Mouse (Mus musculus): ENCODE results near the gene Tle6.
A peak's percentile ranks its signal among the peaks of the same experiment; 100 is the strongest.

Gene Tle6

DNA sequence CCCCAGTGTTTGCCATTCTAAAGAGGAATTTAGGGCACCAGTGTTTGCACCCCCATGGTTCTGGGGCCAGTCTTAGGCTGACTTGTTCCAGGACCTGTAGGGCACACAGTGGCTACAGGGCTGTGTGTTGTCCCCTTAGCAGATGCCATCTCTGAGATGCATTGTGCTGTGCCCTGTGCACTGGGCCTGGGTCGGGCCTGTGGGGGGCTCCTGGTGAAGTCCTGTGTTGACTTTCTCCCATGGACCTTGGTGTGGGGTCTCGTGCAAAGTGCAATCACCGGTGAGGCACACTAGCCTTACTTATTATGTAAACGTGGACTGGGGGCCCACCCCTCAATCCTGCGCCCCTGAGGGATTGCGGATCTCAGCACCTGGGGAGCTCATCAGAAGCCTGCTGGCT lies 38.5 kb downstream of the Tle6 start:
- no peak for DNase-seq (ENCODE audit: low spot score)

DNA sequence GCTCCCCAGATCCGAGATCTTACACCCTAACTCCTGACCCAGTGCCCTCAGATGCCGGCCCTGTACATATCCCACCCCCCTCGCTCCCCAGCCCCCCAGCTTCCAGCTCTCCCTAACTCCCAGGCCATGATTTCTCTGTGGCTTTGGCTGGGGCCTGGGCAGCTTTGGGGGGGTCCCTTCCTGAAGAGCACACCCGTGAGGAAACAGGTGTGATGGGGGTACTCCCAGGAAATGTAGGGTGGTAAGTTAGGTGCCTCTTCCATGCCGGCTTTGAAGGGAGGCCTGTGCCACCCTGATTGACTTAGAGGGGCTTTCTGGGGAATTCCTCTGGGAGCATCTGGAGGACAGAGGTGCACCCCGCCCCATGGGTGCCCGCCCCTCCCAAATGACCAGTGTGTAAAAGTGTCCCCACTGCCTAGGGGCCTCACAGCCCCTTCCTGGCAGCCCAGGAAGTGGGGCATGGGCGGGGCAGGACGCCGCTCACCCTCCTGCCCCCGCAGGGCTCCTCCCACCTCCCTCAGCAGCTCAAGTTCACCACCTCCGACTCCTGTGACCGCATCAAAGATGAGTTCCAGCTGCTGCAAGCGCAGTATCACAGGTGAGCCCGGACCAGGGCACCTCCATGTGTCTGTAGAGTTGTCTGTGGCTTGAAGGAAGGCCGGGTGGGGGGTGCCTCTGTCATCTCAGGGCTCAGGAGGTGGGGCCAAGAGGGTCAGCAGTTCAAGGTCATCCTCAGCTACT lies 40.0 kb downstream of the Tle6 start:
- peak; percentile 43 for DNase-seq (ENCODE audit: low spot score)

DNA sequence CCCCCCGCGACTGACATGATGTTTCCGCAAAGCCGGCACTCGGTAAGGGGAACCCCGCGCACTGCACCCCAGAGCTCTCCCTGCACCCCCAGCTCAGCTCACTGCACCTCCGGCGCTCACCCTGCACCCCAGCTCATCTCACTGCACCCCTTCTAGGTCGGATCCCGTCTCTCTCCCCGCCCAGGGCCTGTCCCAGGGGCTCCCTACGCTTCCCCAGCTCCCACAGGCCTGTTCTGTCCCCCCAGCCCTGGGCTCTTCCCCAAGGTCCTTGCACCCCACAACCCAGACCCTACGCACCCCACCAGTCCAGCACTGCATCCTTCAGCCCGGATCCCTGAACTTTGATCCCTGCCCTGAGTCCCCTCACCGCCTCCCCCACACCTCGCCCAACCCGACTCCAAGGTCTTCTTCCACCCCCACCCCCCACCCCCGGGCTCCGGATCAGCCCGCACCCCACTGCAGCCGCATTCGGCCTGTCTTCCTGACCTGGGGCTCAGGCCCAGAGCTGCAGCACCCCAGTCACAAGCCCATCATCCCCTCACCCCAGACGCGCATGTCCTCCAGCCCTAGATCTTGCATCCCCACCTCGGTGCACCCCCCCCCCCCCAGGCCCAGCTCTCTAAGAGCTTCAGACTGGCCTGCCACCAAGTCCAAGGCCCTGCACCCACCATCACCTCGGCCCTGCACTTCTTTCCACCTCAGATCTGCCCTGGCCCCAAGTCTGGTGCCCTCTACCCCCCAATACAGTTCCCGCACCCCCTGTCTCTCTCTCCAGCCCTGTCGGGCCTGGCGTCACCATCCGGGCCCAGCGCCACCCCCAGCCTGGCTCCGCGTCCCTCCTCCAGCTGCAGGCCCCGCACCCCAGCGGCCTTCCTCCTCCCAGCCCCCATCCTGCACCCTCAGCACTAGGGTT lies 41.0 kb downstream of the Tle6 start:
- peak; percentile 29 for DNase-seq (ENCODE audit: low spot score)

DNA sequence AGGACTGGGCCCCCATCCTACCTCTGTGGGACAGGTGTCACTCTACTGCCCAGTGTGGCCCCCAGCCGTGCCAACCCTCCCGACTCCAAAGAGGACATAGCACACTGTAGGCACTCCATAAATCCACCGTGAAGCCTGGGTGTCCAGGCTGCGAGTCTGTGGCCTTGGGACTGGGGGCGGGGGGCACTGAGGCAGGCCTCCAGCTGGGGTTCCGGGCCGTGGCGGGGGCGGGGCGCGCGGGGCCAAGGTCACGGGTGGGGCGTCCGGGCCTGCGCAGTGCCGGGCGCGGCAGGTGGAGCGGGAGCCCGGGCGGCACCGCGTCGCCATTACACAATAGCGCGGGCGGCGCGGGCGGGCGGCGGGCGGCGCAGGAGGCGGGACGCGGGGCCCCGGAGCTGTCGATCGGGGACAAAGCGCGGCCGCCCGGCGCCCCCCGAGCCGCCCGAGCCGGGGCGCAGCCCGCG lies 41.7 kb downstream of the Tle6 start, which contains the start of gene Aes:
Aes (plus strand) TSS at position 326 of the 464 bp plus-strand sequence.
- DNase-seq (ENCODE audit: low spot score) = peak; percentile 78

DNA sequence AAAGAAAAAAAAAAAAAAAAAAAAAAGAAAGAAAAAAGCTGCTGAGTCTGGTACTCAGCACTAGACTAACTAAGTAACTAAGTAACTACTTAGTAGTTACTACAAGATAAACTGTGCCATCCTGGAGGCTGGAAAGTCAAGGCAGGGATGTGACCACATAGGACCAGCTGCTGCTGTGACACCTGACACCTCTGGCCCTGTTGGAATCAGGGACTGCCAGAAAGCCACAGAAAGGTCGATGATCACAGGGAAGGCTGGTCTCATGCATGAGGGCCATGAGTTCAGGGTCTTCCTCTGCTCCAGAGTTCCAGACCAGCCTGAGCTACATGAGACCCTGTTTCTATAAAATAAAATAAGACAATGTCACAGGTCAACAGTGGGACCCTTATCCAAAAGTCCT lies 43.4 kb downstream of the Tle6 start:
- DNase-seq (ENCODE audit: low spot score) = no peak

DNA sequence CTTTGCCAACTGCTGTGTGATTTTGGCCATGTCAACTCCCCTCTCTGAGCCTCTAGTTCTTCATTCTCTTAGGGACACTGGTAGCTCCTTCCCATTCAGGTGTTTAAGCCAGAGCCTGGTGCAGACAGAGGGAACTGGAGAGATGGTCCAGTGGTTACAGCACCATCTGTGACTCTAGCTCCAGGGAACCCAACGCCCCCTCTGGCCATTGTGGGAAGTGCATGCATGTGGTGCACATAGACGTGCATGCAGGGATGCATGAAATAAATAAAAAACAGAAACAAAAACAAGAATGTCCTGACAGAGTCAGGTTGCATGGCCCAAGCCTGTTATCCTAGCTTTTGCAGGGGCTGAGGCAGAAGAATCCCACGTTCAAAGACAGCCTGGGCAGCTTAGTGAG lies 44.6 kb downstream of the Tle6 start:
- DNase-seq (ENCODE audit: low spot score) = peak; percentile 16

DNA sequence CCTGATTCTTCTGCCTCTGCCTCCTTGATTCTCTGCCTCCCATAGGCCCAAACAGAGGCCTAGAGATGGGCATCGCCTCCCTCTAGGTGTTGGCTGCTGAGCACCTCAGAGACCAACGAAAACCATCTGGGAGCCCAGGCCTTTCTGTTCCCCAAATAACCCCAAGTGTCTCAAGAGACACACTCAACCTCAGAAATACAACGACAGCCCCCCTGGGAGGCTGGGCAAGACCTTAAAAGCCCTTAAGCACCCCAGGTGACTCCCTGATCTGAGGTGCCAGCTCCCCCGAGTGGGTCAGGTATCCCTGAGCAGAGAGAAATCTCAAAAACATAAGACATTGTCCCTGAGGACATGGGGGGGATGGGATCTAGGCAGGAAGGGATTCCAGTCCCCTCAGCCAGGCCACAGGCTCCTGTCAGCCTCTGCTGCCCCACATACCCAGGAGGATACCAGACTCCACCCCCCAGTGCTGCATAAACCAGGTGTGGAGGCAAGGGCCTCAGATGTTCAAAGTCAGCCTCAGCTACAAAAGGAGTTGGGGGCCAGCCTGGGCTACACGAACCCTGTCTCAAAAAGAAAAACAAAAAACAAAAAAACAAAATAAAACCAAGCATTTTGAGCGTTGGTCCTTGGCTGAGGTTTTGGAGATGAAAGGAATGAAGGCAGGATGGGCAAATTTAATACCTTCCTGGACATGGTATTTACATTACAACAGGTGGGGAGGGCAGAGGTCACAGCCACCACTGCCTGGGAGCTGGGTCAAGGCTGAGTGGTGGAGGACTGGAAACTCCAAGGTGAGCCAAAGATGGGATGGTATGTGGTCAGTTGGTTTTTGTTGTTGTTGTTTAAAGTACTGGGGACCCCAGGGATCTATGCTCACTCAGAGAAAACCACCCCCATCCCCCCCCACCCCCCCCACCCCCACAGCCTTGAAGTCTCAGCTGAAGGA lies 46.8 kb downstream of the Tle6 start:
- no peak for DNase-seq (ENCODE audit: low spot score)

DNA sequence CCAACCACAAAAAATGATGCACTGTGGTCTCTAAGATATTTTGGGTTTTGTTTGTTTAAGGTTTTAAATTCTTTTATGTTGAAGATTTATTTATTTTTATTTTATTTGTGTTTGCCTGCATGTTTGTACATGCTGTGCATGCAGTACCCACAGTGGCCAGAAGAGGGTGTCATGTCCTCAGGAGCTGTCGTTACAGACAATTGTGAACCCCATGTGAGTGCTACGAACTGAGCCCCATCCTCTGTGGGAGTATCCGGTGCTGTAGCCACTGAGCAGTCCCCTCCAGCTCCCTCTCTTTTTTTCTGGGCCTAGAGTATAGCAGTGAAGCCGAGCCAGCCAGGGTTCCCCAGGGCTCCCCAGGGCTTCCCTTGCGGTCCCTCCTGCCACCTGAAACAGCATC lies 47.6 kb downstream of the Tle6 start:
- peak; percentile 67 for DNase-seq (ENCODE audit: low spot score)

DNA sequence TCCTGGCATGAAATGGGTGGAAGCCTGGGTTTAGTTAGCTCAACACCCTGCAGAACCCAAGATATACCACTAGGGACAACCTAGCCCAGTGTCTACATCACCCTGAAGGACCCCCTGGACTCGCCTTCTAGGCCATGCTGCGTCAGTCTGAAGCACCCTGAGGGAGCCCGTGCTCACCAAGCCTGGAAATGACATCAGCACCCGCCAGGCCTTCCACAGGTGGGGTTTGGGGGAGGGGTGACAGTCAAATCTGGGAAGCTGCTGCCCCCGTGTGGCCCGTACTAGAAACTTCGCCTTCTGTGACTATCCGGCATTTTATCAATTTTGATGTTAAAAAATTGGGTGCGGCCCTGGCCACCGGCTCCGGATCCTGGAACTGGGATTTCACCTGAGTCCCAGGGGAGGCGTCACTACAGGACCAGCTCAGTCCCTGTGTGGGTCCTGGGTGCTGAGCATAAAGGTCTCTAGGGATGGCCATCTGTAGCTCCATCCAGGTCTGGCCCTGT lies 49.2 kb downstream of the Tle6 start:
- DNase-seq (ENCODE audit: low spot score) = peak; percentile 85

DNA sequence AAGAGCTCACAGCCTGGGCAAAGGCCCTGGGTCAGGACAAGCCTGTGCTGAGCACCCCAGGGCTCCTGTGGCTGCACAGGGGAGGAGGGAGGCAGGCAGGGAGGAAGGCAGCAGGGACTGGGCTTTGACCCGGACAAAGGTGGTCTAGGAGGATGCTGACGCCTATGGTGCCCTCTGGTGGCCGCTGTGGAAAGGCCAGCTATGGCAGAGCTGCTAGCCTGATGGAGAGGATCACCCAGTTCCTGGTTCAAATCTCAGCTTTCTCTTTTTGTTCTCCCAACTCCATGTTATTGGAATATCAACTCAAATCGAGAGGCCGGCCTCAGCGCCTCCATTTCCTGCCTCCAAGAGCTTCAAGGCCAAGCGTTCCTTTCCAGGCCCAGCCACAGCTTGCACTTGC lies 50.6 kb downstream of the Tle6 start:
- DNase-seq (ENCODE audit: low spot score) = peak; percentile 64

DNA sequence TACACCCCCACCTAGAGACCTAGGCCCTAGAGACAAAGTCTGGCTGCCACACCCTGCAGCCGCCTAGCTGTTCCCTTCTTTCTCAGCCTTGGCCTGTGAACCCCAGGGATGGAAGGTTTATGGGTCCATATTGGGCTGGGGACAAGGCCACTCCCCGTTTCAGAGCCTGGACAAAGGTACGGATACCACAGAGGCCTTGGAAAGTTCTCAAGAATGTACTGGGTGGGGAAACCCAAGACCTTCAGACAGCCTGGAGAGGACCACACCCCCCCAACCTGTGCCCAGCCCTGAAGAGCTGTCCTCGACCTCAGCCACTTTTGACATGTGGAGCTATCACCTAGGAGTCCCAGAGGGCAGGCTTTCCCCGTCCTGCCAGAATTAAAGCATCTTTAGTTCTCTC lies 51.9 kb downstream of the Tle6 start:
- no peak for DNase-seq (ENCODE audit: low spot score)

DNA sequence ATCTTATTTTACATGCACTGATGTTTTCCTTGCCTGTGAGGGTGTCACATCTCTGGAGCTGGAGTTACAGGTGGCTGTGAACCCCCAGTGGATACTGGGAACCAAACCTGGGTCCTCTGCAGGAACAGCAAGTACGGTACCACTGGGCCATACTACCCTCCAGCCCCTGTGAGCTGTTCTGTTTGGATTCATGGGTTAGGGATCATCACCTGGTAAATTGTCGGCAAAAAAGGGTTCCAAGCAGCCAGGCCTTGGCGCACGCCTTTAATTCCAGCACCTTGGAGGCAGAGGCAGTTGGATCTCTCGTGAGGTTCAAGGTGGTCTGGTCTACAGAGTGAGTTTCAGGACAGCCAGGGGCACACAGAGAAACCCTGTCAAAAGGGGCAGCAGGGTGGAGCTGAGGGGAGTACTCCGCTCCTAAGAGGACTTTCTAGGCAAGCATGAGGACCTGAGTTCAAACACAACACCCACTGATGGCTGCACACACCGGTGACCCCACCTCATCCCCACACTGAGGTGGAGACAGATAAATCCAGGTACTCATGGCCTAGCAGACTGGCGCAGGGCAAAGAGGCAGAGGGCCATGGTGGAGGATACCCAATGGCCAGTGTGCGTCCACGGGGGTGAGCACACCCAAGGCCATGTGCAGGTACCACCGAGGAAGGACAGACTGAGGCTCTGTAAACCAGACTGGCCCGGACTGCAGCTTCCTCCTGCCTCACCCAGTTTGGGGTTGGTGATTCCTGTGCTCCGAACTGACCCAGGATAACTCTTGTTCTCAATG lies 53.9 kb downstream of the Tle6 start:
- DNase-seq (ENCODE audit: low spot score) = no peak

DNA sequence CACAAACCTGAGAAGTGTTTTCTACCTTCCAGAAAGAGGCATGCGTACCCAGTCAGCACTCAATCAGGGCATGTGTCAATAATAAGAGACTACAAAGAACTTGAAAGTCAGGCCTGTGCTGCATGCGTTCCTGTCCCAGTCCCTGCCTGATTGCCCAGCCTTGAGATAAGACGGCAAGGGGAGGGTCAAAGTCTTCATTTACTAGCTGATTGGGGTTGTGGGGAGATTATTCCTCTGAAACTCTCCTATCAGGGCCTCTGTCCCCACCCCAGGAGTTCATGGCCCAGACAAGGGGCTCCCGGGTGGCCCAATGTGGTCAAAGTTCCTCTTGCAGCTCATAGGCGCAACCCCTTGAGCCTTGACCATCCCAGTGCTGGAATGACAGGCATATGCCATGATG lies 54.5 kb downstream of the Tle6 start:
- no peak for DNase-seq (ENCODE audit: low spot score)

DNA sequence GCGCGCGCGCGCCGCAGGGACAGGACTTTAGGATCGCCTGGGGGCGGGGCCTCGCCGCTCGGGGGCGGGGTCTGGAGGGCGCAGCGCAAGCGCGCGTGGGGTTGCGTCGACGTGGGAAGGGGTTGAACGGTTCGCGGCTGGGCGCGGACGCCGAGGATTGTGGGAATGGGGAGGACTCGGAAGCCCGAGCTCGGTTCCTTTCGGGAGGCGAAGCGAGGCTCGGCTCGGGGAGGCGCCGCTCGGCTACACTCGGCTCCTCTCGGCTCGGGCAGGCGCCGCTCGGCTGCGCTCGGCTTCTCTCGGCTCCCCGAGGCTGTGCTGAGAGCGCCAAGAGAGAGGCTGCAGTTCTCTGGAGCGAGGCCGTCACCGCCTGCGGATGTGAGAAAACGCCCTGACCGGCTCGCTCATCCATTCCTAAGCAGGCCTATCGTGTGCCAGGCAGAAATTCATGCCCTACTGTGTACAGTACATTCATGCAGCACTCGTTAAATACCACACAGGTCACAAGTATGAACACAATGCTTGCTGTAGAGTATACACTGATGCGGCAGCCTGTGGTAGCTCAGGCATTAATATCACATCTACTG lies 55.6 kb downstream of the Tle6 start, which contains the start of gene Gna11:
Gna11 (minus strand) TSS at position 30 of the 587 bp plus-strand sequence.
- DNase-seq (ENCODE audit: low spot score) = peak; percentile 99

DNA sequence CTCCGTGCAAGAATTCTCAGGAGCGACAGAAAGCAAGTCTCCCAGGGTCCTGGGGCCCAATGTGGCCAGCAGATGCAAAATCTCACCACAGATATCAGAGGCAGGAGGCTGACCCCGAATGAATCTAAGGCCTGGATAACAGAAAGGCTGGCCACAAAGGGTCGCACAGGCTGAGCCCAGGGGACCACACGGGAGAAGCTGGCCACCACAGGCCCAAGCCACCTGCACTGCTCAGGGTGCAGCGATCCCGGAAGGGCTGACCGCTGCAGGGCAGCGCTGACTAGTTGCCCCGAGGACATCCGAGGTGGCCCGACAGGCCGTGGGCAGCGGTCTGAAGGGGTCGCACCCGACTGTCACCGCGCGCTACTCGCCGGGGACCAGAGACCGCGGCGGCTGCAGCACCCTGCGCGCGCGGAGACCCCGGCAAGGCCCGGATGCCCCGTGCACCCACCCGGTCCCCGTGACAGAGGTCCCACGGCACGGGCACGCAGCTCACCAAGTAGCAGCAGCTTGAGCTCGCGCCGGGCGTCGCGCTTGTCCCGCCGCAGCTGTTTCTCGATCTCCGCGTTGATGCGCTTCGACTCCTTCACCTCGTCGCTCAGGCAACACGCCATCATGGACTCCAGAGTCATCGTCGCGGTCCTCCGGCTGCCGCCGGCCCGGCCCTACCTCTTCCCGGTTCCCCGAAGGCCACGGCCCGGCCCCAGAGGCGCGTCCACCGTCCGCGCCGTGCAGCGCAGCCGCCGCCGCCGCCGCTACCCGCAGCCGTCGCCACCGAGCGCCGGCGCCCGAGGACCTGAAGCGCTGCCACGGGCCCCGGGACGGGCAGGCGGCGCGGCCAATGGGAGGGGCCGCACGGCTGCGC lies 56.3 kb downstream of the Tle6 start:
- no peak for DNase-seq (ENCODE audit: low spot score)

DNA sequence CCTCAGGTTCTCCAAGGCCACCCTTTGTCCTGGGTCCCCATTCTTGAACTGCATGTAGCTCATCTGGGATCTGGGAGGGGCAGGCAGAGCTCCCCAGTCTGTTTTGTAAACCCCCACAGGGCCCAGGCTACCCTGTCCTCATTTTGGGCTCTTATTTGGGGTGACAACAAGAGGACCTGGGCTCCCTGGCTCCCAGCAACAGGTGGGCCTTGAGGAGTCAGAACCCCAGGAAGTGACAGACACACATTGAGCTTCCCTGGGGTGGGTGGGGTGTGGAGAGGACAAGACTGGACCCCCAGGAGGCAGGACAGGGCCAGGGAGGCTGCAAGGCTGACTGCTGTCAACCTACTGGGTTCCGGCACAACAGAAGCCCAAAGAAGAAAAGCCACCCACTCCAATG lies 57.2 kb downstream of the Tle6 start:
- DNase-seq (ENCODE audit: low spot score) = no peak

DNA sequence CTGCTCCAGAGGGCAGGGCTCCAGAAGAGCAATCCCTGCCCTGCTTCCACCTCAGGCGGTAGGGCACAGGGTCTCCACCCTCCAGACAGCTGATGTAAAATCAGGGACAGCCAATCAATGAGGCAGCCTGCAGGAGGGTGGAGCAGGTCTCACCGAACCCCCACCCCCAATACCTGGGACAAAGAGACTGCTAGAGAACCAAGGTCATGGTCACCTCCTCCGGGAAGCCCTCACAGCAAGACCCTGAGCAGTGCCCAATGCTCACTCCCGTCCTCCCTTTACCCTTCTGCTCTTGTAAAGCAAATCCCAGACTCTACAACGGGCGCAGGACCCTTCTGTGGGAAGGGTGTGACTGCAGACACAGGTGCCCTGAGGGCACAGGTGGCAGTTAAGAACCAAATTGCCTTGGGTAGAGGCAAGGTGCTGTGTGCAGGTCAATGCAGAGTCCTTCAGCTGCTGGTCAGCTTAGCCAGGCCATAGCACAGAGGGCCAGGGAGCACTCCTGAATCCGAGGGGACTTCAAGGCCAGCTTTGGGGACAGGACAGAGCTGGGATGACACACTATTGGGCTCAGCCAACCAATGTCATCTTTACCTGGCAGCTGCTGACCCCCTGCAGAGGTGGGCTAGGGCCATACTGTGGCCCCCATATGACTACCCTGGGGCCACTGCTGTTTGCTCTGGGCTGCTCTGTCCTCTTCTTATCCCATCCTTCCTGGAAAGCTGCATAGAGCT lies 58.0 kb downstream of the Tle6 start:
- DNase-seq (ENCODE audit: low spot score) = no peak

DNA sequence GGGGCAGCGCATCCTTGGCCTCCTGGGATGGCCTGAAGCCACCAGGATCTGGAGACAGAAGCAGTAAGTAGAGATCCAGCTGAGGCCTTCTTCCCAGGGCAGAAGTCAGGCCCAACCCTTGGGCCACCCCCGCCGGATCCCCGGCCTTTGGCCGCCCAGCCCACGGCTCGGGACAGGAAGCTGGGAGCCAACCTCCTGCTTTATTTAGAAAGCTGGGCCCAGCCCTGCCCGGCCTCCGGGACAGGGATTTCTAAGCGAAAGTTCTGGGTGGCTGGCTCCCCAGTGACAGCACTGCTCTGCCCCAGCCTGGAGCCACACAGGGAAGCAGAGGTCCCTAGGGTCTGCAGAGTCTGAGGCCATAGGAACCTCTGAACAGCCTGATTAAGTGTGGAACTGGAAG lies 59.1 kb downstream of the Tle6 start:
- no peak for DNase-seq (ENCODE audit: low spot score)

DNA sequence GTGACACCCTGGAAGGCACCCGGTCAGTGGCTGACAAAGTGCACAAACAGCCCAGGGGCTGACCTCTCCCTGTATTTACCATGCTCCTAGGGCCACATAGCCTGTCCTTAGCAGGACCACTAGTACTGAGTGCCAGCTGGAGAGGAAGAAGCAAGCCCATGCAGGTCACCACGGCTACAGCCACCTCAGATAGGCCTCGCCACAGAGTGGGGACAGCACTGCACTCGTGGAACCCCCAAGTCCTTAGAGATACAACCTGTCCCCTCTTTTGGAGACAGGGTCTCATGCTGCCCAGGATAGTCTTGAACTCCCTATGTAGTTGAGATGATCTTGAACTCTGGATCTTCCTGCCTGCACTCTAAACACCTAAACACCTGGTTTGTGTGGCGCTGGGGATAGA lies 59.5 kb downstream of the Tle6 start:
- no peak for DNase-seq (ENCODE audit: low spot score)
